Mouse (Mus musculus) cerebellum, postnatal 4 days (tissue): Measurements from ENCODE around the gene Gm6676.
A peak's percentile ranks its signal among the peaks of the same experiment; 100 is the strongest.
"Not testable (repeated sequence)": the region's sequence is repeated elsewhere in the genome, so short reads cannot be mapped to it uniquely, and the experiment has no call there.

Source experiments
- DNase-seq, 2 experiments: peaks; one replicate each; pipeline ENCODE4 v3.0.0; 2022; ENCODE audit warnings: low spot score in 2 of 2, mixed read lengths in 1 of 2

Gm6676 gene

GRCm38 (mm10) chr14:7125312-7125711 lies at the start of gene Gm6676:
Gene Gm6676, minus strand, starts transcription at chr14:7125412.
- DNase-seq = not testable (repeated sequence)

GRCm38 (mm10) chr14:7174483-7174971 lies 49.3 kb upstream of the Gm6676 start, which contains the start of gene Gm3512:
Gene Gm3512, minus strand, starts transcription at chr14:7174533.
- peak; percentile 2 to 6 for DNase-seq

- DNase-seq = peak in 1 of 2 experiments; percentile 2
Measured at GRCm38 (mm10) chr14:7105124-7105802, 19.9 kb downstream of the Gm6676 start.

GRCm38 (mm10) chr14:7100521-7100920 lies 24.7 kb downstream of the Gm6676 start, which contains the start of gene Gm3696:
Gene Gm3696, minus strand, starts transcription at chr14:7100621.
- DNase-seq = not testable (repeated sequence)
